Mouse (Mus musculus) CH12.LX (cell line): Measurements from ENCODE around the gene Olfr1000. TPM values are rescaled to one million over a fixed set of nuclear protein-coding genes. Genes with fewer than 3 reads are reported as not detected.

Experiments used
- DNase-seq: peaks from one replicate; pipeline ENCODE4 v3.0.0-alpha.2; 2013; ENCODE audit errors: extremely low read depth
- H3K27ac ChIP-seq: 2 replicates; pipeline ENCODE4 v1.5.1; 2012; ENCODE audit warnings: low read depth, mild to moderate bottlenecking, control low read depth, moderate library complexity; ENCODE audit not compliant: insufficient read depth
- H3K27me3 ChIP-seq: replicated peaks from 2 replicates; pipeline ENCODE3; 2012; ENCODE audit warnings: inconsistent platforms
- H3K36me3 ChIP-seq, 2 experiments: replicated peaks in 1 of 2; 2 replicates each; pipeline versions ENCODE3 to v1.6.1; 2012; ENCODE audit warnings: inconsistent platforms in 1 of 2, low read length in 1 of 2, mild to moderate bottlenecking in 1 of 2, mixed read lengths in 1 of 2, moderate library complexity in 1 of 2; ENCODE audit not compliant: control insufficient read depth in 1 of 2, insufficient read depth in 1 of 2
- H3K4me1 ChIP-seq, 2 experiments: 2 replicates each; pipeline ENCODE4 v1.6.1; 2012; ENCODE audit warnings: inconsistent platforms in 1 of 2, moderate library complexity in 1 of 2; ENCODE audit not compliant: insufficient read depth in 2 of 2, control insufficient read depth in 1 of 2
- H3K4me2 ChIP-seq: 2 replicates; pipeline ENCODE4 v1.6.1; 2012; ENCODE audit warnings: low read depth, mild to moderate bottlenecking, control low read depth; ENCODE audit not compliant: poor library complexity, insufficient read depth, severe bottlenecking
- H3K4me3 ChIP-seq, 3 experiments: fragments of 150-350 bp in 1 of 3; sonication (generic) in 1 of 3; replicated peaks in 1 of 3; 2 replicates each; pipeline versions ENCODE3 to v1.5.1; 2011 to 2012; ENCODE audit warnings: low read depth in 2 of 3, low read length in 2 of 3, mild to moderate bottlenecking in 2 of 3, moderate library complexity in 2 of 3, control low read depth in 1 of 3, improper control_type of control experiment in 1 of 3, inconsistent platforms in 1 of 3, mixed read lengths in 1 of 3; ENCODE audit not compliant: poor library complexity in 1 of 3
- H3K79me2 ChIP-seq: replicated peaks from 2 replicates; pipeline ENCODE4 v1.6.1; 2012; ENCODE audit warnings: mild to moderate bottlenecking, moderate library complexity; ENCODE audit not compliant: control insufficient read depth, poor library complexity, insufficient read depth, severe bottlenecking; ENCODE audit errors: extremely low read depth
- H3K9ac ChIP-seq: 2 replicates; pipeline ENCODE4 v1.6.1; 2012; ENCODE audit warnings: low read depth, mild to moderate bottlenecking, control low read depth, moderate library complexity; ENCODE audit not compliant: insufficient read depth
- H3K9me3 ChIP-seq: replicated peaks from 2 replicates; pipeline ENCODE3; 2012; ENCODE audit warnings: low read length, inconsistent platforms, mixed read lengths
- CTCF ChIP-seq, 2 experiments: IDR thresholded peaks in 1 of 2; conservative IDR thresholded peaks in 1 of 2; 2 replicates each; pipeline ENCODE4 v1.5.1; 2011 to 2012; ENCODE audit warnings: low read depth in 2 of 2, low read length in 2 of 2, improper control_type of control experiment in 1 of 2, inconsistent platforms in 1 of 2, mild to moderate bottlenecking in 1 of 2, moderate library complexity in 1 of 2
- E2F4 ChIP-seq: IDR thresholded peaks from 2 replicates; pipeline ENCODE4 v1.6.1; 2011; ENCODE audit warnings: low read depth, low read length, improper control_type of control experiment; ENCODE audit not compliant: insufficient replicate concordance
- ETS1 ChIP-seq: conservative IDR thresholded peaks from 2 replicates; pipeline ENCODE4 v1.6.1; 2012; ENCODE audit warnings: low read depth, mild to moderate bottlenecking, inconsistent platforms, low read length, improper control_type of control experiment, moderate library complexity
- GABPA ChIP-seq: IDR thresholded peaks from 2 replicates; pipeline ENCODE4 v1.6.1; 2012; ENCODE audit warnings: low read depth, low read length, improper control_type of control experiment, inconsistent platforms; ENCODE audit not compliant: insufficient replicate concordance
- JUN ChIP-seq: IDR thresholded peaks from 2 replicates; pipeline ENCODE4 v1.6.1; 2011; ENCODE audit warnings: low read depth, mild to moderate bottlenecking, low read length, improper control_type of control experiment, moderate library complexity; ENCODE audit not compliant: insufficient read depth
- JUND ChIP-seq: conservative IDR thresholded peaks from 2 replicates; pipeline ENCODE4 v1.6.1; 2011; ENCODE audit warnings: low read depth, low read length, improper control_type of control experiment
- MAX ChIP-seq: IDR thresholded peaks from 2 replicates; pipeline ENCODE4 v1.6.1; 2011; ENCODE audit warnings: low read length, improper control_type of control experiment
- MAZ ChIP-seq: IDR thresholded peaks from 2 replicates; pipeline ENCODE4 v1.6.1; 2012; ENCODE audit warnings: low read depth, mild to moderate bottlenecking, inconsistent platforms, low read length, improper control_type of control experiment, moderate library complexity
- MEF2A ChIP-seq: IDR thresholded peaks from 2 replicates; pipeline ENCODE4 v1.6.1; 2014; ENCODE audit warnings: low read depth, mild to moderate bottlenecking, inconsistent platforms, low read length, improper control_type of control experiment, borderline replicate concordance
- MYC ChIP-seq: IDR thresholded peaks from 2 replicates; pipeline ENCODE4 v1.6.1; 2011; ENCODE audit warnings: low read depth, mild to moderate bottlenecking, improper control_type of control experiment, low read length
- NELFE ChIP-seq: IDR thresholded peaks from 2 replicates; pipeline ENCODE4 v1.6.1; 2011; ENCODE audit warnings: low read depth, low read length, improper control_type of control experiment
- NRF1 ChIP-seq: IDR thresholded peaks from 2 replicates; pipeline ENCODE4 v1.6.1; 2014; ENCODE audit warnings: low read depth, mild to moderate bottlenecking, inconsistent platforms, low read length, improper control_type of control experiment, moderate library complexity
- RAD21 ChIP-seq: IDR thresholded peaks from 2 replicates; pipeline ENCODE4 v1.6.1; 2011; ENCODE audit warnings: low read depth, mild to moderate bottlenecking, low read length, improper control_type of control experiment, moderate library complexity
- RCOR1 ChIP-seq: conservative IDR thresholded peaks from 2 replicates; pipeline ENCODE4 v1.6.1; 2012; ENCODE audit warnings: low read depth, mild to moderate bottlenecking, inconsistent platforms, low read length, improper control_type of control experiment
- SMC3 ChIP-seq: IDR thresholded peaks from 2 replicates; pipeline ENCODE4 v1.6.1; 2011; ENCODE audit warnings: low read depth, low read length, improper control_type of control experiment
- TBP ChIP-seq: conservative IDR thresholded peaks from 2 replicates; pipeline ENCODE4 v1.6.1; 2011; ENCODE audit warnings: low read depth, low read length, improper control_type of control experiment
- TCF12 ChIP-seq: IDR thresholded peaks from 2 replicates; pipeline ENCODE4 v1.6.1; 2014; ENCODE audit warnings: low read depth, mild to moderate bottlenecking, inconsistent platforms, low read length, improper control_type of control experiment
- USF2 ChIP-seq: conservative IDR thresholded peaks from 2 replicates; pipeline ENCODE4 v1.6.1; 2011; ENCODE audit warnings: low read depth, low read length, improper control_type of control experiment
- ZNF384 ChIP-seq: IDR thresholded peaks from 2 replicates; pipeline ENCODE4 v1.6.1; 2012; ENCODE audit warnings: low read depth, low read length, improper control_type of control experiment, inconsistent platforms
- dilution Hi-C: fragments of 300-500 bp; cut with MboI; formaldehyde crosslinking; loops from 2 replicates; pipeline ENCODE4 v1.14.3; 2020; ENCODE audit warnings: low sequenced_read_pairs; ENCODE audit not compliant: extremely low pct_unique_long_range_greater_than_20kb, extremely low pct_ligation_motif_present
- in situ Hi-C: fragments of 300-500 bp; cut with MboI; formaldehyde crosslinking; loops from 3 replicates; pipeline ENCODE4 v1.14.3; 2019; ENCODE audit warnings: low sequenced_read_pairs, low pct_ligation_motif_present, low pct_unique_long_range_greater_than_20kb, mixed read lengths
- polyA plus RNA-seq: library from polyadenylated mRNA; unstranded; fragments of >175 nt; gene quantifications from 2 replicates; pipeline ENCODE4 v1.2.1, GENCODE M21; 2012; ENCODE audit warnings: low read depth; ENCODE audit not compliant: insufficient read length
- total RNA-seq, 2 experiments: library from RNA; depleted of rRNA; stranded (reverse); fragments of 300-350 nt in 1 of 2; fragments of >200 nt in 1 of 2; gene quantifications; 2 replicates each; pipeline ENCODE4 v1.2.3; 2012 to 2014

Gene Olfr1000
- total and polyA plus RNA-seq, 3 experiments = not detected

- H3K36me3 ChIP-seq = no peaks in the 10 kb centered on the region
- in situ Hi-C loops (no loop called here), dilution Hi-C loops (no loop called here)
- no peak within 1 kb of the TSS for H3K4me2 ChIP-seq
- no peak within 1 kb of the TSS for H3K9ac ChIP-seq
- no peaks in the 10 kb centered on the region for H3K9me3 ChIP-seq
- H3K4me1 ChIP-seq = no peaks in the 10 kb centered on the region
- no peak for DNase-seq
- H3K27ac ChIP-seq = no peak within 1 kb of the TSS
- no peaks in the 10 kb centered on the region for H3K79me2 ChIP-seq
- H3K4me3 ChIP-seq = no peak within 1 kb of the TSS
- TF ChIP-seq MEF2A (no peak), USF2 (no peak), ZNF384 (no peak), MAX (no peak), TCF12 (no peak), JUND (no peak), TBP (no peak), RAD21 (no peak), NRF1 (no peak), ETS1 (no peak), MAZ (no peak), GABPA (no peak), MYC (no peak), JUN (no peak), E2F4 (no peak)
- H3K27me3 ChIP-seq = no peaks in the 10 kb centered on the region
Observed at GRCm38 (mm10) chr2:85578915-85579314, 32.8 kb downstream of the Olfr1000 start, which contains the start of gene Olfr996. Gene Olfr996, plus strand, starts transcription at chr2:85579215.

GRCm38 (mm10) chr2:85561187-85561586 is 50.5 kb downstream of the Olfr1000 start:
- DNase-seq = peak; percentile 48
- TF ChIP-seq RAD21 = peak; percentile 89
- TF ChIP-seq NELFE = no peak
- peak; percentile 71 for TF ChIP-seq SMC3
- TF ChIP-seq TCF12 = no peak
- no peak for TF ChIP-seq RCOR1
- peak; percentile 82 to 85 for TF ChIP-seq CTCF (conservative IDR thresholded peaks at IDR 0.05 in 1 of 2, IDR thresholded peaks at IDR 0.05 in 1 of 2; ENCODE audit: low read depth in 2 of 2, low read length in 2 of 2)
- dilution Hi-C loops = no loop called here

More at GRCm38 (mm10) chr2:85561187-85561586, 50.5 kb downstream of the Olfr1000 start:
- no peaks in the 10 kb centered on the region for H3K9me3 ChIP-seq
- no peaks in the 10 kb centered on the region for H3K79me2 ChIP-seq
- no peaks in the 10 kb centered on the region for H3K27me3 ChIP-seq
- H3K27ac ChIP-seq = no peak overlapping the region
- in situ Hi-C loops = loop anchor here (10.0 to 25.0 kb wide), 2 partner anchors 274 to 436 kb away; no protein-coding TSS in a partner anchor
- no peak overlapping the region for H3K4me2 ChIP-seq
- no peaks in the 10 kb centered on the region for H3K4me1 ChIP-seq
- no peak overlapping the region for H3K4me3 ChIP-seq
- H3K36me3 ChIP-seq = no peaks in the 10 kb centered on the region
- H3K9ac ChIP-seq = no peak overlapping the region
